Mouse (Mus musculus) heart, postnatal 25 days (tissue): ENCODE measurements around the gene Osbpl3. TPM values are rescaled to one million over a fixed set of nuclear protein-coding genes. Genes with fewer than 3 reads are reported as not detected.

Experiments
- DNase-seq: peaks from one replicate; pipeline ENCODE4 v3.0.0; 2022; ENCODE audit warnings: low spot score
- intact Hi-C: fragments of 180-260 bp; cut with DNase I; formaldehyde crosslinking; loops from one replicate; pipeline ENCODE4 v1.15.1; 2025
- total RNA-seq, 2 experiments: library from RNA; stranded (reverse); gene quantifications; 2 replicates each; pipeline ENCODE4 v1.2.3; 2021

The Osbpl3 gene
- total RNA-seq, 2 experiments from 2014 or later: 26.1 to 33.5 TPM

GRCm38 (mm10) chr6:50352812-50353211 lies 103.2 kb downstream of the Osbpl3 start:
- intact Hi-C loops: loop anchor here (5.0 kb wide), 1 partner anchor 104 kb away; the partner anchor contains the start of gene Osbpl3
- no peak for DNase-seq

- intact Hi-C loops: loop anchor here (5.0 kb wide), 1 partner anchor 106 kb away; the partner anchor contains the start of gene Osbpl3
- DNase-seq: no peak
Observed at GRCm38 (mm10) chr6:50350911-50351310, 105.1 kb downstream of the Osbpl3 start.

GRCm38 (mm10) chr6:50348619-50349018 lies 107.4 kb downstream of the Osbpl3 start:
- intact Hi-C loops: no loop called here
- DNase-seq: no peak

DNA sequence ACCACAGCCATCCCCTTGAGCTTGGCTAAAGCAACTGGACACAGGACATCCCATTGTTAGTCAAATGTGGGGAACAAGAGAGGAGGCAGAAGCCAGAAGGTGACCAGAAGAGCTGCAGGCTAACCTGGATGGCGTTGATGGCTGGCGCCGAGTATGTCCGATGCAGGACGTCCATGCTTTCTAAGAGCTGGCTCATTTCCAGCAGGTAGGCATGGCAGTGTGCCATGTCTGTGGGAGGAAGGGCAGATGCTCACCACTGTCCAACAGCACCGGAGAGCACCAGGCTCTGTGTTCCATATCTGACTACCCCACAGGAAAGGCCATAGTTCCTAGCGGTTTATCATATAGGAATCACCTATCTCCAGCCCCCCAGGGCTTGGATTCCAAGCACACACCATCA lies 109.8 kb downstream of the Osbpl3 start:
- intact Hi-C loops: no loop called here
- DNase-seq: no peak

DNA sequence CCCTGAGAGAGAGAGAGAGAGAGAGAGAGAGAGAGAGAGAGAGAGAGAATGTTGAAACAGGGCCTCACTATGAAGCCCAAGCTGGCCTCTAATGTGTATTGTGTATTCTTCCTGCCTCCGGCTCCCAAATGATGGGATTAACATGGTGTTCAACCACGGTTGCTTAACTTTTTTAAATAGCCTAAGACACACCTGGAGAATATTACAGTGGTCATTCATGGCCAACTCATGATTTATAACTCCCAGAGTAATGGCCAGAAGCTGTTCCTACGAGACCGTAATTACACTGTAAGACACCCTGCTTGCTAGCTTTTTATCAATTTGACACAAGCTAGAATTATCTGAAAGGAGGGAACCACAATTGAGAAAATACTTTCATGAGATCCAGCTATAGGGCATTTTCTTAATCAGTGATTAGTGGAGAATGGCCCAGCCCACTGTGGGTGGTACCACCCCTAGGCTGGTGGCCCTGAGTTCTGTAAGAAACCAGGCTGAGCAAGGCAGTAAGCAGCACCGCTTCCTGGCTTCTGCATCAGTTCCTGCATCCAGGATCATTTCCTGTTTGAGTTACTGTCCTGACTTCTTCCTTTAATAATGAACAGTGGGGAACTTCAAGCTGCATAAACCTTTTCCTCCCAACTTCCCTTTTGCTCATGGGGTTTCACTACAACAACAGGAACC lies 115.6 kb downstream of the Osbpl3 start:
- intact Hi-C loops: no loop called here
- no peak for DNase-seq

DNA sequence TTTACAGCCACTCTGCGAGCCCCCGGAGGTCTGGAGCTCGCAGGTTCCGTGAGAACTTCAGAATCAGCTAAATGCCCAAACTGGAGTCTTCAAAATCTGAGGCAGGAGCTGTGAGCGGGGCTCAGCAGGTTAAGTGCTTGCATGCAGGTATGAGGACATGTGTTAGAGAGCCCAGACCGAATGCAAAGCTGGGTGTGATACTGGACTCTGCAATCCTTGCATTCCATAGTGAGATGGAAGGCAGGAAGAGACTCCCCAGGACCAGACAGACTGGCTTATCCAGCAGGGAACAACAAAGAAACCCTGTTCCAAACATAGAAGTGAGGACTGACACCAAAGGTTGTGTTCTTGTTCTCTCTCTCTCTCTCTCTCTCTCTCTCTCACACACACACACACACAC lies 118.6 kb downstream of the Osbpl3 start:
- no peak for DNase-seq
- intact Hi-C loops: no loop called here

- no peak for DNase-seq
- intact Hi-C loops: no loop called here
Observed at GRCm38 (mm10) chr6:50336376-50336775, 119.6 kb downstream of the Osbpl3 start.

GRCm38 (mm10) chr6:50334846-50335821 lies 120.9 kb downstream of the Osbpl3 start:
- no peak for DNase-seq
- intact Hi-C loops: no loop called here

DNA sequence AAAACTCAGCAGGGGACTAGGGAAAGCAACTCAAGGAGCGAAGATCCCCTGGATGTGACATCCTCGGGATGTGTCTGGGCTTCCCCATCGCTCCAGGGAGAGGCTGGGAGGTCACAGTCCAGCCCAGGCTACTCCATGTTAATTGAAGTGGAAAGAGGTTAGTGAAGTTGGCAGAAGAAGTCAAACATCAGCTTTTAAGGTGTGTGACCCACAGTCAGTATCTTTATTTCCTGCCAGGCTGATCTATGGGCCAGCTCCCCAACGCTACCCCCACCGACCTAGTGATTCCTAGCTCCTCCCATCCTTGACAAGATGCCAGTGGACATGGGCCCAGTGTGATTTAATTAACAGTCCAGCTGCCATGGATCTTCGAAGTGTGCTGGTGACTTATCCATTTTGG lies 122.7 kb downstream of the Osbpl3 start:
- intact Hi-C loops: no loop called here
- no peak for DNase-seq

DNA sequence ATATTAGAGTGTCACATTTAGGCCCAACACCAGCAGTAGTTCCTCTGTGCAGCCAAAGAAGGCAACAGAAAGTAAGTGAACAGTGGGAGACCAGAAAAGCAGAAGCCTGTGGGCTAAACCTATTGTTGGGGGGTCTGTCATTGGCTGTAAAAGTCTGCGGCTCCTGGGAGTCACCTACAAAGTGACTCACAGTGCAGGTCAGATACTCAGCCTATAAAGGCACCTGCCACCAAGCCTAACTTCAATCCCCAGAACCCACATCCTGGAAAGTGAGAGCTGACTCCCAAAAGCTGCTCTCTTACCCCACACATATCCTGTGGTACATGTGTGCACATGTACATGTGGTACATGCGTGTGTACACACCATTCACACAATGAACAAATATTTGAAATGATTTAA lies 124.5 kb downstream of the Osbpl3 start:
- no peak for DNase-seq
- intact Hi-C loops: no loop called here

DNA sequence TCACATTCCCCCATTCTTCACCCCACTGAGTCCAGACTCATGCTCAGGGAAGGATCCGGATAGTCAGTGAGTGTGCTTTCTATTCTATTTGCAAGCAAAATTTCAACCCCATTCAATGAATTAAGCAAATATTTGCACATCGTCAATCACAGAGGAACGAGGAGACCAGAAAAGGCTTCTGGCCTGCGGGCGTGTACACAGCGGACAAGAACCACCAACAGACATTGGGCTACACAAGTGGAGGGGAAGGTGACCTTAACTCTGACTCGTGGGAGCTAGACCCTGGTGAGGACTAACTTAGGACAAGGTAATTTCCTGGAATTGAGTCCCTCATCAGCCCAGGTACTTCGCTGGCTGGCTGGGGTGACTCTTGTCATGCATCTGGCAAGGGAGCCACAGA lies 126.6 kb downstream of the Osbpl3 start:
- intact Hi-C loops: no loop called here

DNA sequence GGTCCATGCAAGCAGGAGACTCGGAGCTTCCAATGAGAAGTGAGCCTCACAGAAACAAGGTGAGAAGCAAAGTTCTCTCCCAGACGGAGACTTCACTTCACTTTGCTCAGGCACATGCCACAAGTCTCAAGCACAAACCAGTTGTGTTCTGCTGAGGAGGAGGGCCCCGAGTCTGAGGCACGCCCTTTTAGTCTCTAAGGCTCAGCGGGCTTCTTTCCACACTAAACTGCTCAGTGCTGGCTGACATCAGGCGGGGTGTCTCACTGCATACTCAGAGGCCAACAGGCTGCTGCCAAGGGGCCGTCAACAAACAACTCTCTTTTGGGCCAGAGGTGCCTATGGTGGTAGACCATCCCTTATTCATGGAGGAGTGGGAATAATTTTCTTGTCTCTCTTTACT lies 127.1 kb downstream of the Osbpl3 start:
- no peak for DNase-seq
- intact Hi-C loops: no loop called here

More for the DNA sequence above, 126.6 kb downstream of the Osbpl3 start:
- DNase-seq: no peak

- intact Hi-C loops: no loop called here
- no peak for DNase-seq
Observed at GRCm38 (mm10) chr6:50326192-50326591, 129.8 kb downstream of the Osbpl3 start.

DNA sequence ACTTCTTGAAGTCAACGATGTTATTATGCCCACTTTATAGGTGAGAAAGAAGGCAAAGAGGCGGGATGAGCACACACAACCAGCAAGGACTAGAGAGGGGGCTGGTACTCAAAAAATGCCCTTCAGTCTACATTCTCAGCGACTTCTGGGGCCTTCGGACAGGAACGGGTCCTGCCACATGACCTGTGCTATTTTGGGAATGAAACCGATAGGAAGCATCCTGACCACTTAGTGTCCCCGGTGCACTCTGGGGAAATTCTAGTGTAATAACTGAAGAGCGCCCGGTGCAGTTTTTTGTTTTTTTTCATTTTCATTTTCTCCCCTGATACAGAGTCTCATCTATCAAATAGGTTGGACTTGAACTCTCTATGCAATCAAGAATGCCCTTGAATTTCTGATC lies 130.5 kb downstream of the Osbpl3 start:
- no peak for DNase-seq
- intact Hi-C loops: no loop called here

DNA sequence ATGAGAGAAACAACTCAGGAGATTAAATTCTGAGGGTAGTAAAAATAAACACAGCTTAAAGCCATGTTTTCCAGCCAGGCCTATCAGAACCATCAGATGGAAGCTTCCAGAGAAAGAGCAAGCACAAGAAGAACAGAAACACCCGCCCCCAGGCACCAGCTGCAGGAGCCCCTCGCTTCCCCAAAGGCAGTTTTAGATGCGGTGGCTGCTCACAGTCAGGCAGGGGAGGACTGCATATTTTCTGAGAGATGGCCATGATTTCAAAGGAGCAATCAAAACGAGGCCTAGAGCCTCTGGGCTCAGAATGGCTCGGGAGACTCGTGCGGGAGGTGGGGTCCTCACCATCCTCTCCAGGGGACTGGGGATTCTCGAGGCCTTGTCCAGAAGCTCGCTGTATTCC lies 133.4 kb downstream of the Osbpl3 start:
- DNase-seq: no peak
- intact Hi-C loops: no loop called here

- intact Hi-C loops: no loop called here
- no peak for DNase-seq
Observed at GRCm38 (mm10) chr6:50321739-50322138, 134.3 kb downstream of the Osbpl3 start.

DNA sequence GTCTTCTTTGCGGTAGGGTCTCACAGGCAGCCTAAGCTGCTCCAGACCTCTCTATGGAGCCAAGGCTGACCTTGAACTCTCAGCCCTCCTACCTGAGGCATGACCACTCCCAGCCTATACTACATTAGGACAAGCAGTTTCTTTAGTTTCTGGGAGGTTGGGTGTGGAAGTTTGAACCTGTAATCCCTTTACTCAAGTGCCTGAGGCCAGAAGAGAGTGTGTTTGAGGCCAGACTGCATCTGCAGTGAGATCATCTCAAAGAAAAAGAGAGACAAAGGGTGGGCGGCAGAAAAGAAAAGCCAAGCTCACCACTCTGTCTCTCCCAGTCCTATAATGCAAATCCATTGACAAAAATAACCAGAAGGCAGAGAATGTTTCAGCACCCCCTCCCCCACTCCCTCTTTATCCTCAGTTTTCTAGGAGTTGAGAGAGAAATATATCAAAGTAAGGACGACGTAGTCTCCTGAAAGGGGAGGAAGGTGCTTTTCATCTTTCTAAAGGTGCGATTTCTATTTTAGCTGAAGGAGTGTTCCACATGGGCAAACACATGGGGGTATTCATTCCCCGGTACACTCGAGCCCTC lies 137.3 kb downstream of the Osbpl3 start:
- intact Hi-C loops: loop anchor here (5.0 to 10.0 kb wide), 2 partner anchors 39 to 86 kb away; no protein-coding TSS in a partner anchor
- no peak for DNase-seq

GRCm38 (mm10) chr6:50318150-50318549 lies 137.9 kb downstream of the Osbpl3 start:
- intact Hi-C loops: loop anchor here (5.0 to 10.0 kb wide), 2 partner anchors 39 to 87 kb away; no protein-coding TSS in a partner anchor
- DNase-seq: no peak

GRCm38 (mm10) chr6:50316795-50317505 lies 139.1 kb downstream of the Osbpl3 start:
- intact Hi-C loops: loop anchor here (5.0 to 10.0 kb wide), 2 partner anchors 40 to 88 kb away; no protein-coding TSS in a partner anchor
- no peak for DNase-seq
